Mouse (Mus musculus) lung, embryonic 15.5 days (tissue): ENCODE measurements around the gene Cav2. TPM values are rescaled to one million over a fixed set of nuclear protein-coding genes. Genes with fewer than 3 reads are reported as not detected.
A peak's percentile ranks its signal among the peaks of the same experiment; 100 is the strongest.

ENCODE experiments used
- ATAC-seq: fragments of 200-750 bp; cut with Nextera tagmentation; 2 replicates; pipeline ENCODE4 v1.8.0; 2017; ENCODE audit warnings: moderate number of reproducible peaks, borderline replicate concordance; ENCODE audit not compliant: low FRiP score, low TSS enrichment; ENCODE audit errors: extremely low read depth
- H3K27ac ChIP-seq: fragments of 300-500 bp; sonication (generic); 2 replicates; pipeline ENCODE4 v1.5.1; 2015; ENCODE audit warnings: moderate library complexity, mild to moderate bottlenecking, inconsistent platforms
- H3K27me3 ChIP-seq: fragments of 300-500 bp; sonication (generic); 2 replicates; pipeline ENCODE4 v1.6.1; 2015; ENCODE audit warnings: inconsistent platforms
- H3K36me3 ChIP-seq: fragments of 300-500 bp; sonication (generic); 2 replicates; pipeline ENCODE4 v1.6.1; 2015; ENCODE audit warnings: inconsistent platforms
- H3K4me1 ChIP-seq: fragments of 300-500 bp; sonication (generic); 2 replicates; pipeline ENCODE4 v1.6.1; 2015; ENCODE audit warnings: inconsistent platforms
- H3K4me2 ChIP-seq: fragments of 300-500 bp; sonication (generic); 2 replicates; pipeline ENCODE4 v1.6.1; 2015; ENCODE audit warnings: inconsistent platforms, mild to moderate bottlenecking, moderate library complexity
- H3K4me3 ChIP-seq: fragments of 300-500 bp; sonication (generic); 2 replicates; pipeline ENCODE4 v1.5.1; 2015; ENCODE audit warnings: mild to moderate bottlenecking, inconsistent platforms
- H3K9ac ChIP-seq: fragments of 300-500 bp; sonication (generic); 2 replicates; pipeline ENCODE4 v1.6.1; 2015; ENCODE audit warnings: inconsistent platforms
- H3K9me3 ChIP-seq: fragments of 300-500 bp; sonication (generic); 2 replicates; pipeline ENCODE4 v1.6.1; 2016; ENCODE audit warnings: inconsistent platforms
- WGBS: fragments of 180-500 bp; shearing (Covaris S2); methylation state at CpG from one replicate; pipeline ENCODE4 v1.1.7; 2015; 5-methylcytosine and 5-hydroxymethylcytosine counted together
- polyA plus RNA-seq: library from polyadenylated mRNA; unstranded; fragments of >200 nt; fragmentation: Nextera tagmentation; extraction: Ambion mirVana; gene quantifications from 2 replicates; pipeline ENCODE4 v1.2.1, GENCODE M21; 2015

Gene Cav2
- polyA plus RNA-seq, 1 experiment from 2014 or later, result 91.2 TPM

DNA sequence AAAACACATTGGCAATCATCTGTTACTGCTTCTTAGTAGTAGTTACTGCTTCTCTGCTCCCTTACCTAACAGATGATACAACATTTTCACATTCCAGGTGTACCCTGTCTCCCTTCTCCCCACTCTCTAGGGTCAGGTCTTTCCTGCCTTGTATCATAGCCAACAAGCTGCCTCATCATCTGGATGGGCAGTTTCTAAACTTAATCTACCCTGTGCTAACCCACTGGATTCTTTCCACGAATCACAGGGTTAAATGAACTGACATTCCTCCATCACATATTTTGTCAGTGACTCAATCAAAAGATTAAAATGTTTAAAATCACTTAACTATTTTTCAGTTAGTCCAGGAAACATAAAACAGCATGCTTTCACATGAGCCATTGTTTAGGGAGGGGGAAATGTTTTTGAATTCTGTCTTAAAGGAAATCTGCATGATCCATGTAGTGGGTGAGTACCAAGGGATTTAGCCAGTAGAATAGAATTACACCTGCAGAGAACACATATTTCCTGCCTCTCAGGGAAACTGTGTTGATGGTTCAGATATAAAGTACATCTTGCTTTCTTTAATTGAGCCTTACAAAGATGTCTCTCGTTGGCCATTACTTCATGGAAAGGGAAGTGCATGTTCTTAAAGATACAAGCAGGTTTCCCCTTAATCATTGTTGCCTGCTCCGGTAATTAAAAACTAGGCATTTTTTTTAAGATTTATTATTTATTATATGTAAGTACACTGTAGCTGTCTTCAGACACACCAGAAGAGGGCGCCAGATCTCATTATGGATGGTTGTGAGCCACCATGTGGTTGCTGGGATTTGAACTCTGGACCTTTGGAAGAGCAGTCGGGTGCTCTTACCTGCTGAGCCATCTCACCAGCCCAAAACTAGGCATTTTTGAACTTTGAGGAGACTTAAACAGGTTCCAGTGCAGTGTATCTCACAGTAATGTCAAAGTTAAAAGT lies 34.0 kb downstream of the Cav2 start:
- no peak overlapping the region; the same call in 1 of the 2 replicates for H3K4me2 ChIP-seq
- H3K9ac ChIP-seq, result no peak overlapping the region
- no peaks in the 10 kb centered on the region for H3K9me3 ChIP-seq
- no peak for ATAC-seq
- no peaks in the 10 kb centered on the region for H3K27me3 ChIP-seq
- H3K4me3 ChIP-seq, result no peak overlapping the region
- no peaks in the 10 kb centered on the region for H3K36me3 ChIP-seq
- H3K27ac ChIP-seq, result no peak overlapping the region; the same call in 1 of the 2 replicates
- WGBS, result 72% methylated on average over 5 of the region's 5 CpGs
- H3K4me1 ChIP-seq, result peaks cover 21% of the 10 kb centered on the region

DNA sequence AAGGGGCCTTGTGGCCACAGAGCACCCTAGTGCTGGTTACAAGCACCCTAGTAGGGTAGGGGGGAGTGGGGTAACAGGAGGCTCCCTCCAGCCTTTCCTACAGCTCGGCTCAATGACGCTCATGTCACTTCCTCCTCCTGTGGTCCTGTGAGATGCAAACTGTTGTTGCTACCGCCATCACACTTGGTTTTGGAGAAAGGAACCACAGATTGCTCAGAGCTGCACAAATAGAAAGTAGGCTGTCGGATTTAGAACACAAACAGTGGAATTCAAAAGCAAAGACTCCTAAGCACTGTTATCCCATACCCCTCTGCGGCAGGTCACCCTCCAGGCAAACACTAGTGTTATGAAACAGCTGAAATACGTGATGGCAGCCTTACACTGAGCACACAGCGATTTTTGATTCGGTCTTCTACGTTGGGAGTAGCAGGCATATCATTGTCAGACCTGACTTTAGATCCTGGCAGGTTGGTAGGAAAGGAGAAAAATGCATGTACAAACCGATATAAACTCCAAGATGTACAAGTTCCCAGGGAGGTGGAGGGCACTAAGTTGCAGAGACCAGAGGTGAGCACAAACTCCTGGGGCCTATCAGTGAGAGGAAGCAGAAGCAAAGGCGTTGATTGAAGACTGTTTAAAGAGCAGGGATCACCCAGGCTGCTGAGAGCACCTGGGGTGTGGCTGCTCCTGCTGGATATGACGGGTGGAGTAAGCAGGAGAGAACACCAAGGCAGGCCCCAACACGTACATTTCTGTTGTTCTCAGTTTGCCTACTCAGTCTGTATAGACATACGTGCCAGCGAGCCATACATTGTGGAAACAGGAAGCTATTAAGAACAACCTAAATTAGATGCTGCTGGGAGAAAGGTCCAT lies 35.5 kb downstream of the Cav2 start:
- no peaks in the 10 kb centered on the region for H3K27me3 ChIP-seq
- no peak overlapping the region for H3K9ac ChIP-seq
- no peak overlapping the region for H3K4me3 ChIP-seq
- peak overlapping the region; percentile 74 for H3K27ac ChIP-seq
- H3K36me3 ChIP-seq, result no peaks in the 10 kb centered on the region
- 49% methylated on average over 15 of the region's 15 CpGs for WGBS
- peaks cover 21% of the 10 kb centered on the region for H3K4me1 ChIP-seq
- no peaks in the 10 kb centered on the region for H3K9me3 ChIP-seq
- ATAC-seq, result peak; percentile 74; the same call in 1 of the 2 replicates
- no peak overlapping the region for H3K4me2 ChIP-seq

DNA sequence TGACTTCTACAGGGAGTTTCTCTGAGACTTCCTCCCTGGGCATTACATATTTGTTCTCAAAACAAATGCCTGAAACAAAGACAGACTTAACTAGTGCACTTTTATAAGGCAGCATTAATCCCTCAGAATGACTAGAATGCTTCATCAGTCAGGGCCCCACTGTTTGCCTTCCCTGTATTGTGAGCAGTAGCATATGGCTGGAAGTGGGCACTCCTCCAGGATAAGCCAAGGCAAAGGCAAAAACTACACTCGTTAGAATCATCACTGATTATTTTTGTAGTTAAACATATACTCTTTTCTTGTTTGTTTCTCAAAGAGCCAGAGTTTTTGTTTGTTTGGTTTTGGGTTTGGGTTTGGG lies 36.2 kb downstream of the Cav2 start:
- peak overlapping the region; percentile 74; the same call in 1 of the 2 replicates for H3K27ac ChIP-seq
- no peaks in the 10 kb centered on the region for H3K36me3 ChIP-seq
- H3K4me1 ChIP-seq, result peaks cover 21% of the 10 kb centered on the region
- no peaks in the 10 kb centered on the region for H3K9me3 ChIP-seq
- no peak overlapping the region for H3K4me3 ChIP-seq
- WGBS, result 7% methylated on average over 1 of the region's 1 CpGs
- ATAC-seq, result peak; percentile 69; the same call in 1 of the 2 replicates
- no peak overlapping the region for H3K9ac ChIP-seq
- H3K27me3 ChIP-seq, result no peaks in the 10 kb centered on the region
- H3K4me2 ChIP-seq, result no peak overlapping the region

- ATAC-seq, result no peak
- Histone ChIP-seq H3K27me3 (no peaks in the 10 kb centered on the region), H3K4me3 (no peak overlapping the region), H3K9ac (no peak overlapping the region), H3K36me3 (no peaks in the 10 kb centered on the region), H3K27ac (no peak overlapping the region), H3K9me3 (no peaks in the 10 kb centered on the region), H3K4me1 (peaks cover 21% of the 10 kb centered on the region), H3K4me2 (no peak overlapping the region)
- 27% methylated on average over 1 of the region's 1 CpGs for WGBS
These were observed 37.0 kb downstream of the Cav2 start for GRCm38 (mm10) chr6:17317944-17318343.

DNA sequence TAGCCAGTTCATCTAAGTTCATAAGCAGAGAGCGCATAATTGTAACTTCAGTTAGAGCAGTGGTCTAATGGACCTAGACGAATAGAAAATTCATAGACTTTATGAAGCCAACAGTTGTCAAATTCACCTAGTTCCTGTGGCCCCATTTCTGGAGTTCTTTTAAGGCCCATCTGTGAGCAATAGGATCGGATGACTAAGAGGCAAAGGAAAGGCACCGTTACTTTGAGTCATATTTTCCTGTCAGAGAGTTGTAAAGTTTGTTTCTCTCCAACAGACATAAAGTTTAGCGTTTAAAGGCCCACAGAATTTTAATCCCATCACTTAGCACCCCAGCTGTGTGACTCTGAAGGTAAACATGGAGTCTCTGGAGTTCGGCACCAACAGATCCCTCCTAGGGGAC lies 41.0 kb downstream of the Cav2 start:
- H3K9me3 ChIP-seq, result no peaks in the 10 kb centered on the region
- H3K9ac ChIP-seq, result no peak overlapping the region
- H3K36me3 ChIP-seq, result no peaks in the 10 kb centered on the region
- H3K4me2 ChIP-seq, result no peak overlapping the region
- H3K4me1 ChIP-seq, result peaks cover 7% of the 10 kb centered on the region
- no peak for ATAC-seq
- no peak overlapping the region for H3K4me3 ChIP-seq
- no peaks in the 10 kb centered on the region for H3K27me3 ChIP-seq
- H3K27ac ChIP-seq, result no peak overlapping the region
- WGBS, result 62% methylated on average over 6 of the region's 6 CpGs

- ATAC-seq, result no peak
- Histone ChIP-seq H3K9ac (no peak overlapping the region), H3K4me3 (no peak overlapping the region), H3K27ac (no peak overlapping the region), H3K36me3 (no peaks in the 10 kb centered on the region), H3K4me2 (no peak overlapping the region), H3K27me3 (no peaks in the 10 kb centered on the region), H3K4me1 (peaks cover 3% of the 10 kb centered on the region; the same call in 1 of the 2 replicates), H3K9me3 (no peaks in the 10 kb centered on the region)
- WGBS, result 47% methylated on average over 11 of the region's 11 CpGs
These were observed 46.2 kb downstream of the Cav2 start for GRCm38 (mm10) chr6:17327216-17327615.

DNA sequence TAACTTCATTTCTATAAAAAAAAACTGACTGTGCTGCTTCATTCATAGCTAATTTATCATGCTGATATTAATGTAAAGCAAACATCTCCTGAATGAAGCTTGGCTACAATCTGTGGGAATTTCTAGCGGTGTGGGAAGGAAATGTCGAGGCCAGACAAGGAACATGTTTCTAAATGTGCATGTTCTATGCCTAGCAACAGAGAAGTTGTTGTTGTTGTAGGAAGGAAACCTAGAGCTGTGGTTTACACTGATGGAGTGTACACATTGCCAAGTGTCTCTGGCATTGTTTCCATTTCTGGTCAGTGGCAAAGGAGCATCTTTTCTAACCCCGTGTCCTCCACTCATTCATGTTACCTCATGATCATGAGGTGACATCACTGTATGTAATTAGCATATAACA lies 48.8 kb downstream of the Cav2 start:
- Histone ChIP-seq H3K27ac (no peak overlapping the region), H3K4me2 (no peak overlapping the region), H3K4me3 (no peak overlapping the region), H3K9me3 (no peaks in the 10 kb centered on the region), H3K9ac (no peak overlapping the region), H3K27me3 (no peaks in the 10 kb centered on the region), H3K4me1 (peaks cover 3% of the 10 kb centered on the region; the same call in 1 of the 2 replicates), H3K36me3 (no peaks in the 10 kb centered on the region)
- 32% methylated on average over 3 of the region's 3 CpGs for WGBS
- peak; percentile 46; the same call in 1 of the 2 replicates for ATAC-seq

DNA sequence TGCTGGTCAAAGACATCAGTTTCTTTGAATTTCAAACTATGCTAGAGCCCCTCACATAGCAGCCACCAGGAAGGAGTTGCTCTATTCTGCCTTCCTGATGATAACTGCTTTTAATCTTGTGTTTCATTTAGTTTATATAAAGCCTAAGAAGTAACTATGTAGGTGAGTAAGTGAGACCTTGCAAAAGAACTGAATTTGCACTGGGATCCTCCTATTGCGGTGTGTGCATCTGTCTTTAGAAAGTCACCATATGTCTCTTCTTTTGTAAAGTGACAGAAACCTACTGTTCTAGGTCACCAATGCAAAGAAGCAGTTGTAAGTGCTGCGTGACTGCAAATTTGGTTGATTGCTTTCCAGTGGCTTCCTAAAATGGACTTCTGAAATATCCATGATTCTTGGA lies 56.7 kb downstream of the Cav2 start:
- Histone ChIP-seq H3K9me3 (no peaks in the 10 kb centered on the region), H3K4me1 (no peaks in the 10 kb centered on the region), H3K4me2 (no peak overlapping the region), H3K9ac (no peak overlapping the region), H3K36me3 (no peaks in the 10 kb centered on the region), H3K27me3 (no peaks in the 10 kb centered on the region), H3K4me3 (no peak overlapping the region), H3K27ac (no peak overlapping the region)
- ATAC-seq, result no peak
- 81% methylated on average over 2 of the region's 2 CpGs for WGBS

Other genes with a start within 250 kb of the Cav2 start
- gene Tes, start 216.0 kb upstream of the Cav2 start, polyA plus RNA-seq, result 68.3 and 68.6 TPM in 2 replicates
- 453 and 528 TPM in 2 replicates for gene Cav1, start 25.1 kb downstream of the Cav2 start, polyA plus RNA-seq
- gene Met, start 182.6 kb downstream of the Cav2 start, polyA plus RNA-seq, result 7.9 and 8.7 TPM in 2 replicates